Mouse (Mus musculus) kidney, embryonic 16.5 days (tissue): ENCODE data around the gene Olfr1360. TPM values are rescaled to one million over a fixed set of nuclear protein-coding genes. Genes with fewer than 3 reads are reported as not detected.

Experiments used
- ATAC-seq: fragments of 200-750 bp; cut with Nextera tagmentation; 2 replicates; pipeline ENCODE4 v1.8.0; 2017; ENCODE audit warnings: moderate TSS enrichment; ENCODE audit not compliant: low FRiP score, low TSS enrichment
- H3K27ac ChIP-seq: fragments of 300-500 bp; sonication (generic); 2 replicates; pipeline ENCODE4 v1.5.1; 2014; ENCODE audit warnings: low read length
- H3K27me3 ChIP-seq: fragments of 300-500 bp; sonication (generic); 2 replicates; pipeline ENCODE4 v1.6.1; 2014; ENCODE audit warnings: low read length, control low read depth, mixed read lengths; ENCODE audit not compliant: insufficient read depth
- H3K36me3 ChIP-seq: fragments of 300-500 bp; sonication (generic); 2 replicates; pipeline ENCODE4 v1.6.1; 2014; ENCODE audit warnings: low read length, control low read depth, mixed read lengths; ENCODE audit not compliant: insufficient read depth
- H3K4me1 ChIP-seq: fragments of 300-500 bp; sonication (generic); 2 replicates; pipeline ENCODE4 v1.6.1; 2014; ENCODE audit warnings: low read length, control low read depth, mixed read lengths; ENCODE audit not compliant: insufficient read depth
- H3K4me2 ChIP-seq: fragments of 300-500 bp; sonication (generic); replicated peaks from 2 replicates; pipeline ENCODE4 v1.6.1; 2014; ENCODE audit warnings: low read depth, low read length
- H3K4me3 ChIP-seq: fragments of 300-500 bp; sonication (generic); 2 replicates; pipeline ENCODE4 v1.5.1; 2014; ENCODE audit warnings: mild to moderate bottlenecking, low read length
- H3K9ac ChIP-seq: fragments of 300-500 bp; sonication (generic); replicated peaks from 2 replicates; pipeline ENCODE4 v1.6.1; 2014; ENCODE audit warnings: low read length
- H3K9me3 ChIP-seq: fragments of 300-500 bp; sonication (generic); 2 replicates; pipeline ENCODE4 v1.6.1; 2016; ENCODE audit warnings: low read length, control low read depth
- WGBS: fragments of 180-500 bp; shearing (Covaris S2); extraction: QIAGEN DNeasy Blood & Tissue Kit; methylation state at CpG from one replicate; pipeline ENCODE4 v1.1.7; 2014; 5-methylcytosine and 5-hydroxymethylcytosine counted together
- microRNA-seq: library from miRNA; unstranded; fragments of <30 nt; microRNA quantifications from one replicate; pipeline ENCODE4, GENCODE M21; 2016
- polyA plus RNA-seq: library from polyadenylated mRNA; unstranded; fragments of >200 nt; fragmentation: Nextera tagmentation; extraction: Ambion mirVana; gene quantifications from 2 replicates; pipeline ENCODE4 v1.2.1, GENCODE M21; 2015

Olfr1360 gene
- polyA plus RNA-seq, 1 experiment from 2014 or later: not detected

- 85% methylated on average over 2 of the region's 2 CpGs for WGBS
- H3K9ac ChIP-seq: no peak within 1 kb of the TSS
These were observed 34.8 kb downstream of the Olfr1360 start, which contains the start of gene Olfr11 for GRCm38 (mm10) chr13:21642418-21642817. Olfr11 (minus strand) TSS chr13:21642518.

More at GRCm38 (mm10) chr13:21642418-21642817, 34.8 kb downstream of the Olfr1360 start, which contains the start of gene Olfr11:
- Histone ChIP-seq H3K36me3 (no peaks in the 10 kb centered on the region), H3K9me3 (no peaks in the 10 kb centered on the region), H3K4me1 (no peaks in the 10 kb centered on the region), H3K4me2 (no peak within 1 kb of the TSS), H3K4me3 (no peak within 1 kb of the TSS), H3K27me3 (no peaks in the 10 kb centered on the region), H3K27ac (no peak within 1 kb of the TSS)
- ATAC-seq: no peak

Small RNAs within 50 kb of the gene (microRNA-seq; reads per million reads assigned to microRNA genes)
- gene Gm44357 (not detected), gene Gm44367 (not detected)

Other genes starting within 250 kb of the Olfr1360 start
- 3.8 and 4.7 TPM in 2 replicates for gene Pgbd1, start 236.3 kb downstream of the Olfr1360 start, polyA plus RNA-seq
- 22.9 and 32.2 TPM in 2 replicates for gene Zscan26, start 223.7 kb downstream of the Olfr1360 start, polyA plus RNA-seq
- gene Nkapl, start 208.9 kb downstream of the Olfr1360 start, polyA plus RNA-seq: 1.9 and 2.3 TPM in 2 replicates
- 4.5 TPM in 2 replicates for gene Zkscan4, start 198.5 kb downstream of the Olfr1360 start, polyA plus RNA-seq
- not detected in 2 replicates for gene Gm10065, start 198.0 kb downstream of the Olfr1360 start, polyA plus RNA-seq
- 0.46 and 1.6 TPM in 2 replicates for gene AK157302, start 182.2 kb downstream of the Olfr1360 start, polyA plus RNA-seq
- 9.9 and 19.3 TPM in 2 replicates for gene Gm11273, start 176.0 kb downstream of the Olfr1360 start, polyA plus RNA-seq
- gene Zkscan8, start 146.3 kb downstream of the Olfr1360 start, polyA plus RNA-seq: 6.8 and 7.0 TPM in 2 replicates
- gene Olfr1366, start 134.6 kb downstream of the Olfr1360 start, polyA plus RNA-seq: 0.16 and 0.17 TPM in 2 replicates
- gene Olfr1535, start 117.5 kb downstream of the Olfr1360 start, polyA plus RNA-seq: not detected in 2 replicates
- gene Olfr1364, start 95.6 kb downstream of the Olfr1360 start, polyA plus RNA-seq: not detected in 2 replicates
- gene Olfr1362, start 63.4 kb downstream of the Olfr1360 start, polyA plus RNA-seq: not detected in 2 replicates
- not detected in 2 replicates for gene Olfr11, start 34.9 kb downstream of the Olfr1360 start, polyA plus RNA-seq
- not detected in 2 replicates for gene Olfr1361, start 14.0 kb downstream of the Olfr1360 start, polyA plus RNA-seq
- gene Olfr1359, start 20.7 kb upstream of the Olfr1360 start, polyA plus RNA-seq: not detected in 2 replicates
- gene Hist1h2bl, start 38.7 kb upstream of the Olfr1360 start, polyA plus RNA-seq: 1.9 and 3.8 TPM in 2 replicates
- gene Hist1h2ai, start 39.0 kb upstream of the Olfr1360 start, polyA plus RNA-seq: 13.5 and 20.3 TPM in 2 replicates
- gene Hist1h3h, start 40.3 kb upstream of the Olfr1360 start, polyA plus RNA-seq: 6.2 and 12.4 TPM in 2 replicates
- gene Hist1h2bm, start 44.6 kb upstream of the Olfr1360 start, polyA plus RNA-seq: 4.3 and 4.4 TPM in 2 replicates
- gene Hist1h4j, start 57.7 kb upstream of the Olfr1360 start, polyA plus RNA-seq: 1.4 and 1.6 TPM in 2 replicates
- gene Hist1h4k, start 73.1 kb upstream of the Olfr1360 start, polyA plus RNA-seq: 4.3 and 5.9 TPM in 2 replicates
- 24.4 and 25.9 TPM in 2 replicates for gene Hist1h2ak, start 76.4 kb upstream of the Olfr1360 start, polyA plus RNA-seq
- gene Hist1h2bn, start 76.7 kb upstream of the Olfr1360 start, polyA plus RNA-seq: 2.2 and 3.1 TPM in 2 replicates
- 17.4 and 17.8 TPM in 2 replicates for gene Hist1h1b, start 103.2 kb upstream of the Olfr1360 start, polyA plus RNA-seq
- 98.9 and 117 TPM in 2 replicates for gene Hist1h3i, start 106.0 kb upstream of the Olfr1360 start, polyA plus RNA-seq
- 3.4 and 6.0 TPM in 2 replicates for gene Hist1h2an, start 109.8 kb upstream of the Olfr1360 start, polyA plus RNA-seq
- gene Hist1h2bp, start 110.1 kb upstream of the Olfr1360 start, polyA plus RNA-seq: 2.0 and 2.2 TPM in 2 replicates
- 22.0 and 25.6 TPM in 2 replicates for gene Hist1h2bq, start 132.8 kb upstream of the Olfr1360 start, polyA plus RNA-seq
- 2.1 TPM in 1 of 2 replicates, not detected in the other for gene Hist1h2ao, start 133.1 kb upstream of the Olfr1360 start, polyA plus RNA-seq
- gene Hist1h4m, start 134.3 kb upstream of the Olfr1360 start, polyA plus RNA-seq: not detected in 2 replicates
- gene Hist1h4n, start 154.8 kb upstream of the Olfr1360 start, polyA plus RNA-seq: 13.6 and 14.5 TPM in 2 replicates
- 2,785 and 3,191 TPM in 2 replicates for gene Hist1h2ap, start 156.1 kb upstream of the Olfr1360 start, polyA plus RNA-seq
- gene Hist1h2br, start 156.3 kb upstream of the Olfr1360 start, polyA plus RNA-seq: 22.6 and 26.0 TPM in 2 replicates